Mouse (Mus musculus) skeletal muscle tissue, adult 2 months (tissue): ENCODE data around the gene Fbxw9.
A peak's percentile ranks its signal among the peaks of the same experiment; 100 is the strongest.

Experiments used
- DNase-seq: peaks from one replicate; pipeline ENCODE4 v3.0.0-alpha.2; 2012; ENCODE audit warnings: low read depth, low spot score

The Fbxw9 gene

DNA sequence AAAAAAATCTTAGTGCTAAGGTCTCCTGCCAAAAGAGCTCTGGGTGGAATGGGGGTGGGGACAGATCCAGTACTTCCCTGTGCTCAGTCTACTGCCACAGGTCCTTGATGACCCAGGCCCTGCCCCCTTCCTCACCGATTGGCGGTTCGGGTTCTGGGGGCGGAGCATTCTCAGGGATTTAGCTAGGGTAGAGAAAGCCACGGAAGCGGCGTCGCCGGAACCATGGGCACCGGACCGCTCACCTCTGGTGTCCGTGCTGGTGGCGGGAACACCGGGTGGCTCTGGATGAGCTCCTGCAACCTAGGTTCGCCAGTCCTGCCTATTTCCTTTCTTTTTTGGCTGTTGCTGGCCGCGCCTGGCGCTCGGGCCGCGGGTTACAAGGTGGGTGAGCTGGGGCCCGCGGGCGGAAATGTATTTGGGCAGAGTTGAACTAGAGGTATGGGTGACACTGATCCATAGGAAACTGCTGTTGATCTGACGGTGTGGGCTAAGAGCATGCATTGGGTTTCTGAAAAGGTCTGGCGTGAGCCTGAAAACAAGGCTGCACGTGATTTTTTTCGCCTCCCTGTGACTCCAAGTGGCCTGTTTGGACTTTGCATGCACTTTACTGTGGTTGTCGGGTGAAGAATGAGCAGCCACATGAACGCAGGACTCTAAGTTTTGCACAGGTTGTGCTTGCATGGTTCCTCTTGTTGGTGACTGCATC is 23.4 kb downstream of the Fbxw9 start, which contains the start of gene Man2b1:
Man2b1 (plus strand) TSS at position 163 of the 706 bp plus-strand sequence.
- peak; percentile 83 for DNase-seq

DNA sequence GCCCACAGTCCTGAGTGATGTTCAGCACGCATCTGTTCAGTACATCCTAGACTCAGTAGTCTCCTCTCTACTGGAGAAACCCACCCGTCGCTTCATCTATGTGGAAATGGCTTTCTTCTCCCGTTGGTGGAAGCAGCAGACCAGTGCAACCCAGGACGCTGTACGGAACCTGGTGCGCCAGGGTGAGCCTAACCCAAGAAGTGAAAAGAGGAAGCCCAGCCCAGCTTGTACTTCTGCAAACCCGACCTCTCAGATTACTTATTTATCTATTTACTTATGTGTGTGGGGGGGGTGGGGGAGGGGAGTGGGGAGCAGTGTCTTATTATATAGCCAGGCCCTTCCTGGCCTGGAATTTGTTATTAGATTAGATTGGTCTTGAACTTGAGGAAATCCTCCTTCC is 24.8 kb downstream of the Fbxw9 start:
- DNase-seq = no peak

DNA sequence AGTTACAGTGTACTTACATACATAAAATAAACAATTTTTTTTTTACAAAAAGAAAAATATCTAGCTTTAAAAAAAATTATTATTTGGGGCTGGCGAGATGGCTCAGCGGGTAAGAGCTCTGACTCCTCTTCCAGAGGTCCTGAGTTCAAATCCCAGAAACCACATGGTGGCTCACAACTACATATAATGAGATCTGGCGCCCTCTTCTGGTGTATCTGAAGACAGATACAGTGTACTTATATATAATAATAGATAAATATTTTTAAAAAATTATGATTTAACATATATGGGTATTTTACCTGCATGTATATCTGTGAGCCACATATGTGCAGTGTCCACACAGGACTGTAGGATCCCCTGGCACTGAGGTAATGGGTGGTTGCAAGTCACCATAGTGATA is 26.4 kb downstream of the Fbxw9 start:
- no peak for DNase-seq

DNA sequence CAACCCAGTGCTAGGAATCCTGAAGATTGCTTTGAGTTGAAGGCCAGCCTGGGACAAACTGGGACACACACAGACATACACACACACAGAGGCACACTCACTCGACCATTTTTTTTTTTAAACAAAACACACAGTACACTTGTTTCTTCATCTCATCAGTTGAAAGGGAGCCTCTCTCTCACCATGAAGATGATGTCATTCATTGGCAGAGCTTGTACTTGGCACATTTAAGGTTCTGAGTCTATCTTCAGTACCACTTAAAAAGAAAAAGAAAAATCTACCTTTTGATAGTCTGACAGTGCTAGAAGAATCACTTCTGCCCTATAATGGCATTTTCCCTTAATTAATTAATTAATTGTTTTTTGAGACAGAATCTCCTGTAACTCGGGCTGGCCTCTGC is 28.9 kb downstream of the Fbxw9 start:
- DNase-seq = no peak

DNA sequence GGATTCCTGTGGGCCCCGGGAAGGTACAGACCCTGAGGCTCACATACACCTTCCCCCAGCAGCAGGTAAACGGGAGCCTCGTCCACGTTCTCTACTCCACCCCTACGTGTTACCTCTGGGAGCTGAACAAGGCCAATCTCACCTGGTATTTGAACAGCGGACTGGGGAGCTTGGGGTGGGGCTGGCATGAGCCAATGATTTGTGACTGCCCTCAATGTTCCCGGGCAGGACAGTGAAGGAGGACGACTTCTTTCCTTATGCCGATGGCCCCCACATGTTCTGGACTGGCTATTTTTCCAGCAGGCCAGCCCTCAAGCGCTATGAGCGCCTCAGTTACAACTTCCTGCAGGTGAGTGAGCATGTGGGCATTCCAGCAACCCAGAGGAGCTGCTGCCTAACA is 31.0 kb downstream of the Fbxw9 start:
- no peak for DNase-seq

DNA sequence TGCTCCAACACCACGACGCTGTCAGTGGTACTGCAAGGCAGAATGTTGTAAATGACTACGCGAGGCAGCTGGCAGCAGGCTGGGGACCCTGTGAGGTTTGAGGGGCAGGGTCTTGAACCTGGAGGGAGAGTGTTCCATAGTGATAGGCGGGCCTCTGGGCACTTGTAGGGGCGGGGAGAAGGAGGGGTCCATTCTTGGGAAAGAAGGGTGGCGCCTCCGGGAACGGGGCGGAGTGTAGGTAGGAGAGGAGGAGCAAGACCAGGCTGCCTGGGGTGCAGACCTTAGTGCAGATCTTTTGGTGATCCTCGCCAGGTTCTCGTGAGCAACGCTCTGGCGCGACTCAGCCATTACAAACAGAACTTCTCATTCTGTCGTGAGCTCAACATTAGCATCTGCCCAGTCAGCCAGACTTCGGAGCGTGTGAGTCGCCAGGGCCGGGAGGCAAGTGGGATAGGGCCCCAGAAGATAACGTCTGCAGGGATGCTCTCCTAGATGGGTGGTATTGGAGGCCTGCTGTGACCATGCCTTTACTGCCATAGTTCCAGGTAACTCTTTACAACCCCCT is 31.8 kb downstream of the Fbxw9 start:
- no peak for DNase-seq

DNA sequence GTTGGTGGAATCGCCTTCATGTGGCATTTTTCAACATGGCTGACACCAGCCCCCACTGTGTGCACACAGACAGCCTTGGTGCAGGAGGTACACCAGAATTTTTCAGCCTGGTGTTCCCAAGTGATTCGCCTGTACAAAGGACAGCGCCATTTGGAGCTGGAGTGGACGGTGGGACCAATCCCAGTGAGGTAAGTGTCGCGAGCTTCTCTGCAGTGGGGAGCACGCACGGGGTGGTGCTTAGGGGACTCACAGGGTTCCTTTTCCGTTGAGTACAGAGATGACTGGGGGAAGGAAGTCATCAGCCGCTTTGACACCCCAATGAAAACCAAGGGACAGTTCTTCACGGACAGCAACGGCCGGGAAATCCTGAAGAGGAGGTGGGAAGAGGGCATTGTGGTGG is 35.2 kb downstream of the Fbxw9 start:
- DNase-seq = no peak

DNA sequence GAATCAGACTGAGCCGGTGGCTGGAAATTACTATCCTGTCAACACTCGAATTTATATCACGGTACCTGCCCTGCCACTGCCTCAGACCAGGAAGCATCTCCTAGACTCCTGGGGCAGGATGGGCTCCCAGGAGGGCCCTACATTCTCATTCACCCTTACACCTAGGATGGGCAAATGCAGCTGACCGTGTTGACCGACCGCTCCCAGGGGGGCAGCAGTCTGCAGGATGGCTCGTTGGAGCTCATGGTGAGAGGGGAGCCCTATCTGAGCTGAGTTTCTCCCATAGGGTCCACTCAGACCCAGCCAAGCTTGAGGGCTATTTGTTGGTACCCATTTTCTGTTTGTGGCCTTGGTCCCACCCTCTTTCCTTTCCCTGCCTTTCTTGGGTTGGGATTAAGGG is 35.7 kb downstream of the Fbxw9 start:
- no peak for DNase-seq

DNA sequence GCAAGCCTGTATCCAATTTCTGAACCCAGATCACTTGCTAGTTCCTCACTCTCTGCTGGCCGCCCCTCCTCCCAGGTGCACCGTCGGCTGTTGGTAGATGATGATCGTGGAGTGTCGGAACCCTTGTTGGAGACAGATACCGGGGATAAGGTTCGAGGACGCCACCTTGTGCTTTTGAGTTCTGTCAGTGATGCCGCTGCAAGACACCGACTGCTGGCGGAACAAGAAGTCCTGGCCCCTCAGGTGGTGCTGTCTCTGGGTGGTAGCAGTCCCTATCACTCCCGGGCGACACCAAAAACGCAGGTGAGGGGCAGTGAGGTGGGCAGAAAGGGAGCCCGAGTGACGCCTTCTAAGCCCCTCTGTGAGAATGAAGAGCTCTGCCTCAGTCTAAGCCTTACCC is 36.3 kb downstream of the Fbxw9 start:
- no peak for DNase-seq

DNA sequence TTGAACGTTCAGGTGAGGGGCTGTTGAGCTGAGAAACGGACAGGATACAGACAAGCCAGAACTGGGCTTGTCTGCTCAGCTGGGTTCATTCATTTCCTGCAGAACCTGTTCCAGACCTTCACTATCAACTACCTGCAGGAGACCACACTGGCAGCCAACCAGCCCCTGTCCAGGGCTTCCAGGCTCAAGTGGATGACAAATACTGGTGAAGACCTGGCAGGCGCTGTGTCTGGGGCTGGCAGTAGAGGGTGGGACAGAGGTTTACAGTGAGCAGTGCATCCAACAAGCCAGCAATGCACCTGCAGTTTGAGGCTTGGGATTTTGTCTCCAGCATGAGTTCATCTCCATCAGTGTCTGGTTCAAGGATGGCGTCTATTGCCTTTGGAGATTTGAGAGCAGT is 37.0 kb downstream of the Fbxw9 start:
- no peak for DNase-seq

DNA sequence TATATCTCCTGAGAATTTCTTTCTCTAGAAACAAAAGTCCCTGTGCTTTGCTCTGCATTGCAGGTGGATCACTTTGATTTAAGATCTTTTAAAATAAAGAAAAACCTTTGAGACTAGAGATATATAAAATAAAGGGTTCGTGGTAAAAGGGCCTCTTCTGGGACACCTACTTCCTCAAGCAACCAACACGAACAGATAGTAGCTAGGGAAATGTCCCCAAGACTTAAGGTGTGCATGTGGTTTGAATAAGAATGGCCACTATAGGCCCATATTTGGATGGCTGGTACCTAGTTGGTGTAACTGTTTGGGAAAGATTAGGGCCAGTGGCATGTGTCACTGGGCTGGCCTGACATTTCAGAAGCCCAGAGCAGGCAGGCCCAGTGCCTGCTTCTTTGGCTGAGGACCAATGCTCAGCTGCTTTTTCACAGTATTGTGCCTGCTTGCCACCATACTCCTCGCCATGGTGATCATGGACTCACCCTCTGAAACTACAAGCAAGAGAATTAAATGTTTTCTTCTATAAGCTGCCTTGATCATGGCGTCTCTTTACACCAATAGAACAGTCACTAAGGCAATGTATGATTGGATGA is 40.3 kb downstream of the Fbxw9 start:
- DNase-seq = no peak

DNA sequence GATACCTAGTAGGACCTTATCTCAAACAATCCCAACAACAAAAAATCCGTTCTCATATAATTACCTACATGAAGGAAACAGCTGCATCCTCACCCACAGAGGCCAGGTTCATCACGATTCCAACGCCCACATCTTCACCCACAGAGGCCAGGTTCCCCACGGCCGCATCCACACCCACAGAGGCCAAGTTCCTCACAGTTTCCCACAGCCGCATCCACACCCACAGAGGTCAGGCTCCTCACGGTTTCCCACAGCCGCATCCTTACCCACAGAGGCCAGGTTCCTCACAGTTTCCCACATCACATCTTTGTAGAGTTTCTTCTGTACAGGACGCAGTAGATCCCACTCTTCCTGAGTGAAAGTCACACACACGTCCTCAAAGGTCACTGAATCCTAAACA is 53.4 kb downstream of the Fbxw9 start:
- DNase-seq = no peak

DNA sequence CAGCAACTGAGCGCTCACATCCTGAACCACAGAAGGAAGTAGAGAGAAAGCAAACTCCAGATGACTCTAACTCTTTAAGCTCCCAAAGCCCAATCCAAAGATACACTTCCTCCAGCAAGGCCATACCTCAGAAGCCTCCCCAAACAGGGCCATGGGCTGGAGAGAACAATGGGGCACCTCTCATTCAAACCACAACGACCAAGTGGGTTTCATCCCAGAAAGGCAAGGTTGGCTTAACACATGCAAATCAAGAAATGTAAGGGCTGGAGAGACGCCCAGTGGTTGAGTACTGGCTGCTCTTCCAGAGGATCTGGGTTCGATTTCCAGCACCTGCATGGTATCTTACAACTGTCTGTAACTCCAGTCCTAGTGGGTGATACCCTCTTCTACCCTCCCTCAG is 55.6 kb downstream of the Fbxw9 start:
- no peak for DNase-seq
